In the genomic region with DNA sequence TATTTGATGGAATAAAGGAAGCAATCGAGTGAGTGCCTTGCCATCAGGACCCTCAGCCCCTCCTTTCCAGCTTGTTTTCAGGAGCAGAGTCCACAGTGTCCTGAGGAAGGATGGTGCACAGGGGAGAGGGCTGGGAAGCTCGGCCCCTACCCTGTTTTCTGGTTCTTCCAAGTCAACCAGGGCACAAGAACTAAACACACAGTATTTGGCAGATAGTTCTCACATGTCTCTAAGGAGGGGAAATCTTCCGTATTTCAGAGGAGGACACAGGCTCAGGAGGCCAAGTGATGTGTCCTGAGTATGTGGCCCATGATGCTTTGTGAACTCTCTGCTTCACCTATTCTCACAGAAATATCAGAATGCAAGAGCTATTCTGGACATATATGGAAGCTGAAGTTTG, we compare ENCODE assay signal across 12 mouse cellular contexts. TPM values are rescaled to one million over a fixed set of nuclear protein-coding genes. Genes with fewer than 3 reads are reported as not detected.
DNase-seq lines count a peak whose midpoint lies in the region; ATAC-seq and TF ChIP-seq lines count a peak whose summit lies in the region.
"Had no signal": no experiment of that assay in that cellular context is flagged by ENCODE, and none has a peak within 500 bp of the region (broad histone marks: within the 10 kb centered on the region; RNA-seq: fewer than 3 reads in every experiment).

No protein-coding gene starts in this region.

- no peak for ATAC-seq in erythroblast, adult 5-6 weeks (replicated peaks; ENCODE audit: low FRiP score, poor library complexity, severe bottlenecking)
- ATAC-seq in G1E (ENCODE audit: extremely low read depth, insufficient number of reproducible peaks, low FRiP score, poor library complexity, severe bottlenecking), result no peak
- no peak for ATAC-seq in hindbrain, embryonic 15.5 days (ENCODE audit: low FRiP score, low read depth)
- no peak for ATAC-seq in midbrain, embryonic 11.5 days (ENCODE audit: low FRiP score)
- no peak for ATAC-seq in erythroid progenitor cell, adult 5-6 weeks (replicated peaks; ENCODE audit: low FRiP score, poor library complexity, severe bottlenecking)

- peaks cover 37% of the 10 kb centered on the region for H3K36me3 ChIP-seq in erythroblast, embryonic 14.5 days (ENCODE audit: control insufficient read depth)
- peaks cover 26% of the 10 kb centered on the region for H3K36me3 ChIP-seq in G1E (replicated peaks)
- no peaks in the 10 kb centered on the region for H3K36me3 ChIP-seq in hindbrain, embryonic 15.5 days
- no peaks in the 10 kb centered on the region for H3K36me3 ChIP-seq in midbrain, embryonic 11.5 days (ENCODE audit: control insufficient read depth, insufficient read depth, low read length)

- peak overlapping the region; percentile 96 for H3K4me2 ChIP-seq in hindbrain, embryonic 15.5 days
- H3K4me2 ChIP-seq in midbrain, embryonic 11.5 days, result no peak overlapping the region

- H3K27me3 ChIP-seq in erythroblast, embryonic 14.5 days (ENCODE audit: control insufficient read depth), result no peaks in the 10 kb centered on the region
- H3K27me3 ChIP-seq in G1E (ENCODE audit: insufficient read depth, low read length), result no peaks in the 10 kb centered on the region
- no peaks in the 10 kb centered on the region for H3K27me3 ChIP-seq in hindbrain, embryonic 15.5 days
- no peaks in the 10 kb centered on the region for H3K27me3 ChIP-seq in midbrain, embryonic 11.5 days (ENCODE audit: control insufficient read depth, insufficient read depth, low read length)

- no peak overlapping the region for H3K9ac ChIP-seq in hindbrain, embryonic 15.5 days
- no peak overlapping the region for H3K9ac ChIP-seq in midbrain, embryonic 11.5 days (ENCODE audit: low read length)

- peaks cover 84% of the 10 kb centered on the region for H3K4me1 ChIP-seq in erythroblast, embryonic 14.5 days (ENCODE audit: control insufficient read depth)
- peaks cover 69% of the 10 kb centered on the region for H3K4me1 ChIP-seq in G1E (ENCODE audit: insufficient read depth, low read depth, low read length)
- H3K4me1 ChIP-seq in hindbrain, embryonic 15.5 days (replicated peaks), result peaks cover 44% of the 10 kb centered on the region
- peaks cover 23% of the 10 kb centered on the region for H3K4me1 ChIP-seq in midbrain, embryonic 11.5 days (ENCODE audit: control insufficient read depth, insufficient read depth, low read length)

- TF ChIP-seq CTCF in G1E (IDR thresholded peaks at IDR 0.05; ENCODE audit: low read depth, low read length), result no peak

- no peak for DNase-seq in G1E (ENCODE audit: low spot score)
- DNase-seq in midbrain, embryonic 11.5 days (ENCODE audit: low spot score, missing footprints), result peak; percentile 57
- no peak for DNase-seq in yolk sac, embryonic 10.5 days (ENCODE audit: low spot score)
- no peak for DNase-seq in B cell, adult 2 months
- DNase-seq: cerebellum, adult 8-10 months; thymus, postnatal 4 days had no signal

- WGBS in hindbrain, embryonic 15.5 days, result 53% methylated on average over 3 of the region's 3 CpGs
- WGBS in midbrain, embryonic 11.5 days, result 74% methylated on average over 3 of the region's 3 CpGs

- H3K9me3 ChIP-seq in erythroblast, embryonic 14.5 days (ENCODE audit: control insufficient read depth, low read length), result no peaks in the 10 kb centered on the region
- no peaks in the 10 kb centered on the region for H3K9me3 ChIP-seq in G1E (replicated peaks)
- H3K9me3 ChIP-seq in hindbrain, embryonic 15.5 days, result no peaks in the 10 kb centered on the region
- no peaks in the 10 kb centered on the region for H3K9me3 ChIP-seq in midbrain, embryonic 11.5 days (ENCODE audit: control insufficient read depth, low read length)

- H3K27ac ChIP-seq in hindbrain, embryonic 15.5 days (replicated peaks), result no peak overlapping the region
- no peak overlapping the region for H3K27ac ChIP-seq in midbrain, embryonic 11.5 days (ENCODE audit: low read depth, low read length)

- H3K4me3 ChIP-seq in erythroblast, embryonic 14.5 days (replicated peaks), result peak overlapping the region; percentile 90
- H3K4me3 ChIP-seq in G1E (ENCODE audit: low read depth, low read length), result peak overlapping the region; percentile 98; the same call in 1 of the 2 replicates
- no peak overlapping the region for H3K4me3 ChIP-seq in hindbrain, embryonic 15.5 days
- no peak overlapping the region for H3K4me3 ChIP-seq in midbrain, embryonic 11.5 days (ENCODE audit: low read depth, low read length)

RNA-seq across cellular contexts. Expression of gene Sppl3, which starts 2.5 kb away (rescaled TPM):
- 4.4 and 4.6 TPM in 2 replicates for polyA plus RNA-seq in erythroblast, embryonic 14.5 days (2012)
- total RNA-seq in erythroblast, adult 5-6 weeks (2015; ENCODE audit: low replicate concordance), result 33.6 and 39.0 TPM in 2 replicates
- 57.8 and 59.4 TPM in 2 replicates for total RNA-seq in erythroblast, adult 5-6 weeks (2017; ENCODE audit: low replicate concordance)
- total RNA-seq in G1E (2014; fragmentation: Nextera tagmentation), result 53.9 and 69.2 TPM in 2 replicates
- total RNA-seq in G1E (2017), result 31.8 and 35.9 TPM in 2 replicates
- polyA plus RNA-seq in G1E (2012), result 29.5 and 33.9 TPM in 2 replicates
- polyA plus RNA-seq in hindbrain, embryonic 15.5 days (2015; fragmentation: Nextera tagmentation; extraction: Ambion mirVana), result 43.9 and 46.1 TPM in 2 replicates
- polyA plus RNA-seq in midbrain, embryonic 11.5 days (2014; fragmentation: Nextera tagmentation; extraction: Ambion mirVana), result 21.7 and 23.6 TPM in 2 replicates
- total RNA-seq in erythroid progenitor cell, adult 5-6 weeks (2015; ENCODE audit: low replicate concordance), result 69.2 and 99.5 TPM in 2 replicates
- 73.7 and 92.4 TPM in 2 replicates for total RNA-seq in erythroid progenitor cell, adult 5-6 weeks (2017; ENCODE audit: low replicate concordance)

RNA-seq across cellular contexts. Expression of gene Hnf1a, which starts 42.5 kb away (rescaled TPM):
- 0.03 and 0.14 TPM in 2 replicates for polyA plus RNA-seq in erythroblast, embryonic 14.5 days (2012)
- not detected in 2 replicates for total RNA-seq in erythroblast, adult 5-6 weeks (2015; ENCODE audit: low replicate concordance)
- not detected in 2 replicates for total RNA-seq in erythroblast, adult 5-6 weeks (2017; ENCODE audit: low replicate concordance)
- total RNA-seq in G1E (2014; fragmentation: Nextera tagmentation) (not detected in 2 replicates), G1E (2017) (0.38 TPM in 1 of 2 replicates, not detected in the other)
- polyA plus RNA-seq in G1E (2012), result 0.02 TPM in 1 of 2 replicates, not detected in the other
- 0.10 TPM in 1 of 2 replicates, not detected in the other for polyA plus RNA-seq in hindbrain, embryonic 15.5 days (2015; fragmentation: Nextera tagmentation; extraction: Ambion mirVana)
- polyA plus RNA-seq in midbrain, embryonic 11.5 days (2014; fragmentation: Nextera tagmentation; extraction: Ambion mirVana), result not detected in 2 replicates
- not detected in 2 replicates for total RNA-seq in erythroid progenitor cell, adult 5-6 weeks (2015; ENCODE audit: low replicate concordance)
- total RNA-seq in erythroid progenitor cell, adult 5-6 weeks (2017; ENCODE audit: low replicate concordance), result not detected in 2 replicates
- total RNA-seq: gastrocnemius, postnatal 4 days; layer of hippocampus, adult 8-10 months had no signal

Comparison
In these comparisons a context has a peak if more than half of its experiments do, and no peak if none do; other contexts are left out.
1. H3K4me3 ChIP-seq: peak in erythroblast, embryonic 14.5 days (single experiment) and G1E (single experiment); none in hindbrain, embryonic 15.5 days (single experiment) and midbrain, embryonic 11.5 days (single experiment).